Mouse (Mus musculus) urinary bladder, adult 2 months (tissue): ENCODE data around the gene Serpina3f. TPM values are rescaled to one million over a fixed set of nuclear protein-coding genes. Genes with fewer than 3 reads are reported as not detected.
"Not testable (repeated sequence)": the region's sequence is repeated elsewhere in the genome, so short reads cannot be mapped to it uniquely, and the experiment has no call there.

Source experiments
- DNase-seq: peaks from one replicate; pipeline ENCODE4 v3.0.0; 2022; ENCODE audit warnings: low spot score
- polyA plus RNA-seq: library from polyadenylated mRNA; depleted of rRNA; stranded (reverse); fragments of >200 nt; gene quantifications from 2 replicates; pipeline ENCODE4 v1.2.3, GENCODE M21; 2012; rRNA removed

Gene Serpina3f
- polyA plus RNA-seq: 0.43 and 1.2 TPM in 2 replicates

- DNase-seq: no peak
These were observed at the start of gene Serpina3f for GRCm38 (mm10) chr12:104214445-104214753. Gene Serpina3f (plus strand): TSS chr12:104214544.

- DNase-seq: no peak
These were observed 39.6 kb upstream of the Serpina3f start for GRCm38 (mm10) chr12:104174747-104175146.

GRCm38 (mm10) chr12:104175636-104176035 is 38.7 kb upstream of the Serpina3f start:
- no peak for DNase-seq

DNA sequence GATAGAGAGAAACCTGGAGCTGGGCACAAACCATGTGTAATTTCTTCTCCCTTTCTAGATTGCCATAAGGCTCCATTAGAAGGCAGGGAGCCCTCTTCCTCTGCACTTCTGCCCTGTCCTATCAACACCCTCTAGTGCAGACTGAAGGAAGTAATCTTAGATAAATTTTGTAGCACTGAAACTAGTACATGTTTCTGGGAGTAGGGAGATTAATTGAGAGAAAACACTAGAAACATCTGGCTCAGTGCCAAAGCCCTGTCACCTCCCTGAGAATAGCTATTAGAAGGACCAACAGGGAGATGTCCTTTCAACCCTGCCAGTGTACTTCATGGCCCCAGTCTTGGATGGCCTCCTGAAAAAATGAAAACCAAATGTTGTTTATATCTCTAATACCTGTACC is 35.8 kb upstream of the Serpina3f start:
- no peak for DNase-seq

DNA sequence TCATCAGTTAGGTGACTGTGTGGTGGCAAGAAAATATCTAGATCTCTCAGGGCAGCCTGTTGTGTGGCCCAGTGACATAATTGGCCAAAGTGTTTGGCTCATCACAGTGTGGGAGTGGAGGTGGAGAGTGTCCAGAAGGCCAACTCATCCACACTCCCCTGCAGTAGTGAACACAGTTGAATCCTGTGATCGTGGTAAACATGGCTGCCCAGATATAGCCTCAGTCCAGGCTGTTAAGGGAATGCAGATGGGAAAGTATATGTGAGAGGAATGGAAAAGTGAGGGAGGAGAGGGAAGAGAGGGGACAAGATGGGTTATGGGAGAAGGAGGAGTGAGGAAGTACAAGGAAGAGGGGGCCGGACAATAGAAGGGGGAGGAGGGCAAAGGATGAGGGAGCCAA is 35.4 kb upstream of the Serpina3f start:
- DNase-seq: no peak

DNA sequence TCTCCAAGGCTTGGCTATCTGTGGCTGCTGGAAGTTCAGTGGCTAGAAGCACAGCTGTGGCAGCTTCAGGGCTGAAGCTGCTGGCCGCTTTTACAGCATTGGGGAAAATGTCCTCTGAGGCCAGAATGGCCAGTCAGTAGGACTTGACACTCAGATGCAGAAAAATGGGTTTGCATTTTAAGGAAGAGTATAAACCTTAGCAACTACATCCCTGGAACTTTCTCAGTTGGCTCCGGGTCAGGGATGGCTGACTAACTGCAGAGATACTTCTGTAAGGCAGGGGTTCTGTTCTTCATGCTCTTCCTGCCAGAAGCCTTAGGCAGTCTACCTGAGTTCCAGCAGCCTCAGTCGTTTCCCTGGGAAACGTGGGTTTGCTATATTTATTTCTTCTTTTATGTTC is 29.3 kb upstream of the Serpina3f start:
- no peak for DNase-seq

GRCm38 (mm10) chr12:104186041-104186581 is 28.2 kb upstream of the Serpina3f start:
- no peak for DNase-seq

DNA sequence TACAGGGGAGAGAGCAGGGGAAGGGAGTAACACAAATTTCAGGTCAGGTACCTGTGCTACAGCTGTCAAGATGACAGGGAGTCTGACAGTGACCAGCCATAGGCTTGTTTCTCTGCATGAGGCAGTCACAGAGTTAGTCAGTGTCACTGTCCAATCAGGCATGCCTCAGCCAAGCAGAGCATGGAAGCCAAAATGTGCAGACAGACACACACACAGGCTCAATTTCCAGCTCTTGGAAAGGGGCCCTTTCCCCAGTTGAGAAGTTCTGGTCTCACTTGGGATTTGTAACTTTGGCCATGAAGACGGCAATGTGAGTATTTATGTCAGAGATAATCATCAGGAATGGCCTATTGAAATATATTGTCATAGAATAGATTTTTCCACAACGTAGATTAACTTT is 25.1 kb upstream of the Serpina3f start:
- no peak for DNase-seq

- no peak for DNase-seq
These were observed 23.5 kb upstream of the Serpina3f start for GRCm38 (mm10) chr12:104190852-104191251.

DNA sequence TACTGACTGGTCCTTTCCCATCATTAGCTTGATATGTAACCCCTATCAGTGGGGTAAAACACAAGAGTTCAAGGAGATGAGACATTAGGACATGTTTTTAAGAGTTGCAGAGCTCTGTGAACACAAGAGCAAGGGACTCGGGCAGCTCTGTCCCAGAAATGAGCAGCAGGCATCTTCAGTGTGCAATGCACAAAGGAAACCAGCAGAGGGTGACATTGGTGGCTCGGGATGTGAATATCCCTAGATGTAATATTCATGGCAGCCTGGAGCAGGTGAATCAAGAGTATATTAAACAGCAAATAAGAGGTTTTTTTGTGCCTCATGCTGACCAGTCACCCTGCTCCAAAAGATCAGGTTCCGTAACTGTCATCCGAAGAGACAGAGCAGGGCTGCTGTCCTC is 5.2 kb upstream of the Serpina3f start:
- no peak for DNase-seq

DNA sequence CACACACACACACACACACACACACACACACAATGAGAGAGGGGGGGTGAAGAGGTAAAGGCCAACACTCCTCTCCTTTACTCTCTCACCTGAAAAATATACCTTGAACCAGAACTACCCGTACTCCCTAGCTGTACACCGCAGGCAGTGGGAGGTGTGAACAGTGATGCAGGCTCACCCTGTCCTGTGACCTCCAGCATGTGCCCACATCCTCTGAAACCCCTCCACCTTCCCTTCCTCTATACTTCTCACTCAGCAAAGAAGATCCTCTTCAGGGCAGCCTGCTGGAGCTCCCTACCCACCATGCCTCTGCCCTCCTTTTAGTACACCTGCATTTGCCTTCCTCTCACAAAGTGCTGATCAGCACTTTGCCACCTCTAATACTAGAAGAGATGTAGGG is 4.5 kb upstream of the Serpina3f start:
- no peak for DNase-seq

GRCm38 (mm10) chr12:104213689-104214444 is 477 bp upstream of the Serpina3f start:
- no peak for DNase-seq

GRCm38 (mm10) chr12:104215249-104215648 is 905 bp downstream of the Serpina3f start:
- DNase-seq: no peak

DNA sequence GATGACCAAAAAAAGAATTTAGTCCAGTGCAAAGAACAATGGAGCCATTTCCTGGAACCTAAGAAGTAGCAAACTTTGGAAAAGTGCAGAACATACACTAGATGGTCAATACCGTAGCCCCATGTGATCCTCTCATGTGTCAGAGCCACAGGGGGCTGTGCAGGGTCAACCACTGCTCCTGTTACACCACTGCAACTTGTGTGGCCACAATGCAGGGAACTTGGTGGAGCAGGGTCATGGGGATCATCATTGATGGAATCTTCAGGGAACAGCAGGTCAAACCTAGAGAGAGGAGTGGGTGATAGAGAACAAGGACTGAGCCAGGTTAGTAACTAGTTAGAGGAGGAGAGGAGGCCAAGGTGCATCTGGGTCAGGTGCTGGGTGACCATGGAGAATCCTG is 7.3 kb downstream of the Serpina3f start:
- no peak for DNase-seq

GRCm38 (mm10) chr12:104223690-104224089 is 9.3 kb downstream of the Serpina3f start:
- no peak for DNase-seq

DNA sequence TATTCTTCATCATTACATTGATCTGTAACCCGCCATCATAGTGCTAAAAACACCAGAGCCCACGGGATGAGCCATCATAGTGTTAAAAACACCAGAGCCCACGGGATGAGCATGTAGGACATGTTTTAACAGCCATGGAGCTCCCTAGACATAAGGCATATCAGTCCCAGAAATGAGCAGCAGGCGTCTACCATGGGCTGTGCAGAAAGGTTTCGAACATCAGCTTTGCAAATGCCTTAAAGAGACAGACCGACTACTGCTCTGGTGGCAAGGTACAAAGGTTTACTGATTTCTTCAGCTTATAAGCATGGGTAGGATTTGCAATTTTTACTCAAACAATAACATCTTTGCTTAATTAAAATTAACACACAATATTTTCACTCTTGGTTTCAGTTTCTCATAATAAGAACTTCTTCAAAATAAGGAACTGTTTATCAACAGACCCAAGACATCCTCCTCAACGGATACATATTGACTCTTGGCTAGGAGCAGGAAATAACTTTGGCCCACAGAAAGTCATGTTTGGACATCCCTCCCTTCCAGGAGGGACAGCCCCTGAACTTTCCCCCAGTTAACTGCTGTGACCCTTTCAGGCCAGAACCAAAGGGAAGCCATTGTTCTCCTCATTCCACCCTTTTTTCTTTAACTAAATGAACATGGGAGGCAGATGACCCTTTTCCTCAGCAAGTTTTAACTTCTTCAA is 10.4 kb downstream of the Serpina3f start:
- DNase-seq: no peak

DNA sequence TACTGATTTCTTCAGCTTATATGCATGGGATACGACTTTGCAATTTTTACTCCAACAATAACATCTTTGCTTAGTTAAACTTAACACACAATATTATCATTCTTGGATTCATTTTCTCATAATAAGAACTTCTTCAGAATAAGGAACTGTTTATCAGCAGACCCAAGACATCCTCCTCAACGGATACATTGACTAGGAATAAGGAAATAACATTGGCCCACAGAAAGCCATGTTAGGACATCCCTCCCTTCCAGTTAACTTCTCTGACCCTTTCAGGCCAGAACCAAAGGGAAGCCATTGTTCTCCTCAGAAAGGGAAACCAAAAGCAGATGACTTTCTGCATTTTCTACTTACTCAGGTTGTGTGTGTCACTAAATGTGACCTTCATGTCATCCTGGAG is 16.4 kb downstream of the Serpina3f start:
- no peak for DNase-seq

DNA sequence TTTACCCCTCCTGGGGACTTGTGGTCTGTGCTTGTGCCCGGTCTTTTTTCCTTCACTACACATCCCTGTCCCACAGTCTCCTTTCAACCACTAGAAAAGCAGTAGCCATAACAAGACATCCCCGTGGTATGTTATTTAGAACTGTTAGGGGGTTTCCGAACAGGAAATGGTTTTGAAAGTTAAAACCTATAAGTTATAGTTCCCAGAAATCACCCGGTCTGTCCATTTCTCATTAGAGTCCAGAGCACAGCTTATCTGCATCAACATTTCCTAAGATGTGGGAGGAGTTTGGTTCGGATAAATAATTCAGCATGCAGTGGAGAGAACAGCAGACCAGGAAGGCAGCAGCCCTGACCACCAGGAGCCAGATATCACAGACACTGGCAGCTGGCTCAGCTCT is 21.6 kb downstream of the Serpina3f start, which contains the start of gene Serpina3g:
Gene Serpina3g, plus strand, starts transcription at position 331 of the 400 bp plus-strand sequence.
- DNase-seq: no peak

GRCm38 (mm10) chr12:104238048-104238447 is 23.7 kb downstream of the Serpina3f start:
- not testable (repeated sequence) for DNase-seq

- no peak for DNase-seq
These were observed 29.0 kb downstream of the Serpina3f start for GRCm38 (mm10) chr12:104243307-104243706.

- DNase-seq: no peak
These were observed 30.7 kb downstream of the Serpina3f start for GRCm38 (mm10) chr12:104245092-104245491.

DNA sequence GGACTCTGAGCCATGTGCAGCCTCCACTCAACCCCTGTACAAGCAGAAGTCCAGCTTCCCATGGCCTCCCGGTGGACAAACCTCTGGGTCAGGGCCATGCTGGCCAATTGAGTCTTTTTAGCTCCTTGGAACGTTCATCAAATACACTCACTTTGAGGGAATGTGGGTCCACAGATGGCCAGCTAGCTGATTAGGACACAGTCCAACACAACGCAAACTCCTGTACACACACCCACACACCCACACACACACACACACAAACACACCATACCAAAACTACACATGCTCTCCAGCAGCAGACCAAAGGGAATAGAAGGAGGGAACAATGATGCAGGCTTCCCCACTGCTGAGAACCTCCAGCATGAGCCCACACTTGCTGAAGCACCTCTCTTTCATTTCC is 31.3 kb downstream of the Serpina3f start:
- no peak for DNase-seq

- DNase-seq: no peak
These were observed 33.2 kb downstream of the Serpina3f start for GRCm38 (mm10) chr12:104247553-104248002.
